Mouse (Mus musculus) small intestine, adult 2 months (tissue): ENCODE data around the gene Nap1l1.

Experiments
- CTCF ChIP-seq: fragments of 200-500 bp; IDR thresholded peaks from 2 replicates; pipeline ENCODE4 v1.5.1; 2012; ENCODE audit warnings: low read depth, mild to moderate bottlenecking, control low read depth, inconsistent platforms, low read length, moderate library complexity, mixed read lengths; ENCODE audit not compliant: insufficient replicate concordance, insufficient read length; ENCODE audit errors: extremely low read depth
- POLR2A ChIP-seq: fragments of 200-500 bp; IDR thresholded peaks from 2 replicates; pipeline ENCODE4 v1.6.1; 2012; ENCODE audit warnings: low read depth, mild to moderate bottlenecking, control low read depth, inconsistent platforms, low read length, moderate library complexity

DNA sequence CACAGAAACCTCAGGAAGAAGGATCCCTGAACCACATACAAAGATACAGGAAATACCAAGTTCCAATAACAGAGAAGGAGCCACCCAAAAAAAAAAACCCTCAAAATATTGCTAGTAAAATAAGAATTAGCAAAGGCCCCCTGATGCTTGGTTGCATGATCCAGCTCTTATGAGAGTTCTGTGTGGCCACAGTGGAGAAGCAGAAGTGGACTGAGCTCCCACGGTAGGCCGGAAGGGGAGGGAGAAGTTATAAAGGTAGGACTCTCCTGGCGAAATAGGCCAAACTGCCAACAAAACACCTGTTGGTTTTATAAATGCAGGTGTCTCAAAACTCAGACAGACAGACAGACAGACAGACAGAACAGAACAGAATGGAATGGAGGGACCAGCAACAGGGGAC is 13.1 kb upstream of the Nap1l1 start:
- TF ChIP-seq CTCF (no peak), POLR2A (no peak)
